8 mouse cellular contexts compared by ENCODE assay signal in the genomic region with DNA sequence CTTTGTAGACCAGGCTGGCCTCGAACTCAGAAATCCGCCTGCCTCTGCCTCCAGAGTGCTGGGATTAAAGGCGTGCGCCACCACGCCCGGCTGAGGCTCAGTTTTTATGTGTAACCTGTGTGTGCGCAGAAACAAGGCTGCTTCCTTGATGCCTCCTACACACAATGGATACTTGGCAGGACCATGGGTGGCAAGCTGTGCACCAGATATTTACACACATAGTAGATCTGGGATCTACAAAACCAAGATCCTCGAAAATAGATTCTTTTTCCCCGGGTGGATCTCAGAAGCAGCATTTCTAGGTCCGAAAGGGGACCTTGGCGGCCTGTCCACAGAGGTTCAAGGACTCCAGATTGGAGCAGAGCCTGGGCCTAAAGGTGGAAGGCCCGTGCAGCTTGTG. TPM values are rescaled to one million over a fixed set of nuclear protein-coding genes. Genes with fewer than 3 reads are reported as not detected.
DNase-seq lines count a peak whose midpoint lies in the region; ATAC-seq lines count a peak whose summit lies in the region.

No protein-coding gene starts in this region.

- H3K4me2 ChIP-seq in forebrain, embryonic 11.5 days (ENCODE audit: low read depth, low read length, severe bottlenecking): peak overlapping the region; percentile 100
- peak overlapping the region; percentile 100 for H3K4me2 ChIP-seq in liver, embryonic 15.5 days

- no peaks in the 10 kb centered on the region for H3K36me3 ChIP-seq in heart, embryonic 10.5 days
- H3K36me3 ChIP-seq in forebrain, embryonic 11.5 days (ENCODE audit: control insufficient read depth, insufficient read depth, low read length): no peaks in the 10 kb centered on the region
- H3K36me3 ChIP-seq in liver, embryonic 15.5 days (replicated peaks): no peaks in the 10 kb centered on the region

- H3K27me3 ChIP-seq in heart, embryonic 10.5 days (ENCODE audit: insufficient read depth, poor library complexity, severe bottlenecking): peaks cover 25% of the 10 kb centered on the region
- peaks cover 16% of the 10 kb centered on the region for H3K27me3 ChIP-seq in forebrain, embryonic 11.5 days (ENCODE audit: control insufficient read depth, insufficient read depth, low read length)
- 0 out of 2 replicates have a peak, but pooled peaks cover 3% of the 10 kb centered on the region for H3K27me3 ChIP-seq in liver, embryonic 15.5 days

- H3K27ac ChIP-seq in heart, embryonic 10.5 days: peak overlapping the region; percentile 83
- no peak overlapping the region for H3K27ac ChIP-seq in forebrain, embryonic 11.5 days (ENCODE audit: low read depth, low read length)
- H3K27ac ChIP-seq in liver, embryonic 15.5 days (replicated peaks): peak overlapping the region; percentile 21

- H3K9ac ChIP-seq in forebrain, embryonic 11.5 days (ENCODE audit: low read length): peak overlapping the region; percentile 28; the same call in 1 of the 2 replicates
- H3K9ac ChIP-seq in liver, embryonic 15.5 days: peak overlapping the region; percentile 28

- H3K9me3 ChIP-seq in heart, embryonic 10.5 days: no peaks in the 10 kb centered on the region
- no peaks in the 10 kb centered on the region for H3K9me3 ChIP-seq in forebrain, embryonic 11.5 days (ENCODE audit: control insufficient read depth, low read length)
- no peaks in the 10 kb centered on the region for H3K9me3 ChIP-seq in liver, embryonic 15.5 days (replicated peaks)

- peaks cover 30% of the 10 kb centered on the region for H3K4me1 ChIP-seq in heart, embryonic 10.5 days
- peaks cover 16% of the 10 kb centered on the region for H3K4me1 ChIP-seq in forebrain, embryonic 11.5 days (replicated peaks; ENCODE audit: control insufficient read depth, insufficient read depth, low read length)
- H3K4me1 ChIP-seq in liver, embryonic 15.5 days (replicated peaks): peaks cover 57% of the 10 kb centered on the region

- ATAC-seq in CD4-positive, CD25-positive, alpha-beta regulatory T cell, adult 4 months: peak; percentile 28
- peak; percentile 6; the same call in 1 of the 2 replicates for ATAC-seq in forebrain, embryonic 11.5 days (replicated peaks; ENCODE audit: low FRiP score)
- ATAC-seq in liver, embryonic 15.5 days (ENCODE audit: insufficient read depth): peak; percentile 2

- 43% methylated on average over 12 of the region's 12 CpGs for WGBS in heart, embryonic 10.5 days
- 46% methylated on average over 10 of the region's 12 CpGs for whole genome bisulfite sequencing in forebrain, embryonic 11.5 days
- 38% methylated on average over 12 of the region's 12 CpGs for WGBS in liver, embryonic 15.5 days (ENCODE audit: insufficient replicate concordance)

- peak overlapping the region; percentile 80 for H3K4me3 ChIP-seq in heart, embryonic 10.5 days
- H3K4me3 ChIP-seq in forebrain, embryonic 11.5 days (ENCODE audit: low read depth, low read length): peak overlapping the region; percentile 77
- H3K4me3 ChIP-seq in liver, embryonic 15.5 days (replicated peaks): peak overlapping the region; percentile 87

- no peak for DNase-seq in heart, embryonic 10.5 days (ENCODE audit: low spot score)
- no peak for DNase-seq in heart, postnatal 4 days
- DNase-seq in forebrain, embryonic 11.5 days (ENCODE audit: low spot score): no peak
- DNase-seq in embryo, embryonic 9.5 days (ENCODE audit: extremely low spot score): no peak
- DNase-seq in retina, embryonic 14.5 days (ENCODE audit: low spot score): no peak
- DNase-seq in urinary bladder, postnatal 10 days (ENCODE audit: low spot score): no peak

RNA-seq across cellular contexts. Expression of a gene that starts 0.5 kb away (rescaled TPM):
- 5.1 and 6.4 TPM in 2 replicates for polyA plus RNA-seq in heart, embryonic 10.5 days (2016; fragmentation: Nextera tagmentation; extraction: Ambion mirVana)
- 1 to 10 TPM; 4.9 to 5.7 TPM for total RNA-seq in heart, postnatal 4 days (2021)
- polyA plus RNA-seq in CD4-positive, CD25-positive, alpha-beta regulatory T cell, adult 4 months (2017; shearing (Covaris generic)): 1 to 10 TPM; 1.8 to 3.8 TPM
- polyA plus RNA-seq in forebrain, embryonic 11.5 days (2014; fragmentation: Nextera tagmentation; extraction: Ambion mirVana): 4.6 and 7.3 TPM in 2 replicates
- polyA plus RNA-seq in liver, embryonic 15.5 days (2015; fragmentation: Nextera tagmentation; extraction: Ambion mirVana): 3.9 and 5.4 TPM in 2 replicates

RNA-seq across cellular contexts. Expression of a gene that starts 6.6 kb away (rescaled TPM):
- polyA plus RNA-seq in heart, embryonic 10.5 days (2016; fragmentation: Nextera tagmentation; extraction: Ambion mirVana): 17.1 and 19.0 TPM in 2 replicates
- total RNA-seq in heart, postnatal 4 days (2021): 10 to 100 TPM; 16.9 to 18.1 TPM
- polyA plus RNA-seq in CD4-positive, CD25-positive, alpha-beta regulatory T cell, adult 4 months (2017; shearing (Covaris generic)): 10 to 100 TPM in 1 of 2 experiments, 1 to 10 TPM in 1; 9.5 to 10.4 TPM
- 13.6 and 15.8 TPM in 2 replicates for polyA plus RNA-seq in forebrain, embryonic 11.5 days (2014; fragmentation: Nextera tagmentation; extraction: Ambion mirVana)
- 11.9 and 12.5 TPM in 2 replicates for polyA plus RNA-seq in liver, embryonic 15.5 days (2015; fragmentation: Nextera tagmentation; extraction: Ambion mirVana)

RNA-seq across cellular contexts. Expression of a gene that starts 10.4 kb away (rescaled TPM):
- 164 and 199 TPM in 2 replicates for polyA plus RNA-seq in heart, embryonic 10.5 days (2016; fragmentation: Nextera tagmentation; extraction: Ambion mirVana)
- 10 to 100 TPM; 60.0 to 62.0 TPM for total RNA-seq in heart, postnatal 4 days (2021)
- polyA plus RNA-seq in CD4-positive, CD25-positive, alpha-beta regulatory T cell, adult 4 months (2017; shearing (Covaris generic)): 100 to 1,000 TPM; 124 to 131 TPM
- polyA plus RNA-seq in forebrain, embryonic 11.5 days (2014; fragmentation: Nextera tagmentation; extraction: Ambion mirVana): 222 and 238 TPM in 2 replicates
- polyA plus RNA-seq in liver, embryonic 15.5 days (2015; fragmentation: Nextera tagmentation; extraction: Ambion mirVana): 116 and 124 TPM in 2 replicates

RNA-seq across cellular contexts. Expression of a gene that starts 10.4 kb away (rescaled TPM):
- 101 and 113 TPM in 2 replicates for polyA plus RNA-seq in heart, embryonic 10.5 days (2016; fragmentation: Nextera tagmentation; extraction: Ambion mirVana)
- 10 to 100 TPM; 49.7 to 53.1 TPM for total RNA-seq in heart, postnatal 4 days (2021)
- 10 to 100 TPM; 34.8 to 54.1 TPM for polyA plus RNA-seq in CD4-positive, CD25-positive, alpha-beta regulatory T cell, adult 4 months (2017; shearing (Covaris generic))
- polyA plus RNA-seq in forebrain, embryonic 11.5 days (2014; fragmentation: Nextera tagmentation; extraction: Ambion mirVana): 116 and 126 TPM in 2 replicates
- 41.7 and 45.0 TPM in 2 replicates for polyA plus RNA-seq in liver, embryonic 15.5 days (2015; fragmentation: Nextera tagmentation; extraction: Ambion mirVana)

RNA-seq across cellular contexts. Expression of a gene that starts 15.2 kb away (rescaled TPM):
- 4.0 and 6.0 TPM in 2 replicates for polyA plus RNA-seq in heart, embryonic 10.5 days (2016; fragmentation: Nextera tagmentation; extraction: Ambion mirVana)
- total RNA-seq in heart, postnatal 4 days (2021): 1 to 10 TPM; 1.3 to 1.8 TPM
- 1 to 10 TPM; 5.9 to 7.1 TPM for polyA plus RNA-seq in CD4-positive, CD25-positive, alpha-beta regulatory T cell, adult 4 months (2017; shearing (Covaris generic))
- 5.1 and 5.8 TPM in 2 replicates for polyA plus RNA-seq in forebrain, embryonic 11.5 days (2014; fragmentation: Nextera tagmentation; extraction: Ambion mirVana)
- polyA plus RNA-seq in liver, embryonic 15.5 days (2015; fragmentation: Nextera tagmentation; extraction: Ambion mirVana): 1.7 and 1.9 TPM in 2 replicates
